Mouse (Mus musculus) right cerebral cortex, postnatal 10 days (tissue): ENCODE measurements around the gene D7Ertd443e.
A peak's percentile ranks its signal among the peaks of the same experiment; 100 is the strongest.

ENCODE experiments used
- DNase-seq, 2 experiments: peaks; one replicate each; pipeline ENCODE4 v3.0.0; 2021; ENCODE audit warnings: low spot score in 2 of 2

D7Ertd443e gene

DNA sequence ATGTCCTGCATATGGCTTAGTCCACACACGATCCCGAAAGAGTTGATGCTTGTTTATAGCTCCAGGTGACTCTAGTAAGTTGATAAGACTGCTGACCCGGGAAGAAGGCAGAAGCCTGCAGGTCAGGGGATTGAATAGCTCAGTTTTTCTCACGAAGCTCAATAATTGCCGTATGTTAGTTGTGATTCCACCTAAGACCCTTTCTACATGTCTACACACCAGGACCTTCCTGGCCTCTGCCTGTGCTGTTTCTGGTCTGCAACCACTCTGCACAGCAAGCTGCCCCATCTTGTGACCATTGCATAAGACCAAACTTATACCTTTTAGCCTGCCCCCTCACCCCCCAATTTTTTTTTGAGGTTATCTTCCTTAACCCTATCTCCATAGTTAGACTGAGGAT, 96.3 kb downstream of the D7Ertd443e start:
- no peak for DNase-seq

GRCm38 (mm10) chr7:134287570-134288222, 97.8 kb downstream of the D7Ertd443e start:
- DNase-seq: no peak

GRCm38 (mm10) chr7:134272956-134273355, 112.5 kb downstream of the D7Ertd443e start:
- DNase-seq: no peak

DNA sequence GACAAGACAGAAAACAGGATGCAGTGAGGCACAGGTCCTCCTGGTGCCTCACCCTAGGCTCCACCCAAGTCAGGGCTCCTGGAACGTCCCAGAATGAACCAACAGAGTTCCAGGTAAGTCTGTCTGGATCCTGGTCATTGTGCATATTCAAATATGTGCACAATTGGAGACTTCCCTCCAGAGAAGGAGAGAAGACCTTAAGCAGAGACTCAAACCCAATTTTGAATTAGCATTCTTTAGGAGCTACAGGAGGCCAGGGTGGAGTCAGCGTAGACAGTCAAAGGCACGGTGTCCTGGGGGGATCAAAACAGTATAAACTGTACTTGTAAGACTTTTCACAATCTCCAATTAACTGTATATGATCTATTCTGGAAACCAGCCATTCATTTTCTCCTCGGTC, 113.0 kb downstream of the D7Ertd443e start:
- DNase-seq: no peak

DNA sequence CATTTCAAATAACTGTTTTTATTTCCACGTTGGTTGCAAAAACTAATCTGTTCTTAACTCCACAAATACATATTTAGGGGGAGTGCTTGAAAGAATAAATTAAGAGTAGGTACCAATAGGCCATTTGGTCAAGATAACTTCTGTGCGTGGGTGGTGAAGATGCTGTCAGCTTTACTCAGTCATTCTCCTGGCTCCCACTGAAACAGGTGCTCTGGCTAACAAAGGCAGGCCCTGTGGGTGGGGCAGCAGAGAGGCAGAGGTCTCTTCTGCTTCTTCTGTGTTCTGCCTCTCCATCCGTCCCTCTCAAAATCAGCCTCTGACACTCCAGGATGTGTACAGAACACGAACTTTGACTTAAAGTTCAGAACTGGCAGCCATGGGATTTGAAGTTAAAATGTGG, 119.7 kb downstream of the D7Ertd443e start:
- DNase-seq: no peak

DNA sequence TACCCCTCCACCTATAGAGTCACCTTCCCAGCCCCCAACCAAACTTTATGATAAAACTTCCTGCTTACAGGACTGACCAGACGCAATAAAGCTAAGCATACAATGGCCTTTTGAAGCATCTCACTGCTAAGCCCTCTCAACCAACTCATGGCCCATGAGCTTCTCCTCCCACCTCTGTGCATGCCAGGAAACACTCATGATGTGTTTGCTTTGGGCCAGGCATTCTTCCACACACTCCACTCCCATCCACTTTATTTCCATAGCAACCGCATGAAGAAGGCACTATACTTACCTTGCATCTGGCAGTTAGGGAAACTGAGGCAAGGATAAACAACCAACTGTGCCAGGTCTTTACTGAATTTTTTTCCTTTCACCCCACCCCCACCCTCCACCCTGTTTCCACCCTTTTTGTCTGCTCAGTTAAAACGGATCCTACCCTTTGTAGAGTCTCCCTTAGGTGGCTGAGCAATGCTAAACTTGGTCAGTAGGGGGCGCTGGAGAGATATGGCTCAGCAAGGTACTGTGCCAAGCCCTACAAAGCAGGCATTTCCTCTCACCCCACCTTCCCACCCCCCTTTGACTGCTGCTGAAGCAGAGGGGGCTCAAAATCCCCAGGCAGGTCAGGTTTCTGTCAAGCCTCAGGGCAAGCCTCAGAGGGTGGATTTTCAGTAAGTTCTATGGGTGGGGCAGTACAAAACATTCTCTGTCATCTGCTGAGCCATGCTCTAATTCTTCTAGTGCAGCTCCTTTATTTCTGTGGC, 122.1 kb downstream of the D7Ertd443e start:
- DNase-seq: peak; percentile 43 to 52

- peak in 1 of 2 experiments; percentile 28 for DNase-seq
Observed at GRCm38 (mm10) chr7:134261003-134261701, 124.3 kb downstream of the D7Ertd443e start.

DNA sequence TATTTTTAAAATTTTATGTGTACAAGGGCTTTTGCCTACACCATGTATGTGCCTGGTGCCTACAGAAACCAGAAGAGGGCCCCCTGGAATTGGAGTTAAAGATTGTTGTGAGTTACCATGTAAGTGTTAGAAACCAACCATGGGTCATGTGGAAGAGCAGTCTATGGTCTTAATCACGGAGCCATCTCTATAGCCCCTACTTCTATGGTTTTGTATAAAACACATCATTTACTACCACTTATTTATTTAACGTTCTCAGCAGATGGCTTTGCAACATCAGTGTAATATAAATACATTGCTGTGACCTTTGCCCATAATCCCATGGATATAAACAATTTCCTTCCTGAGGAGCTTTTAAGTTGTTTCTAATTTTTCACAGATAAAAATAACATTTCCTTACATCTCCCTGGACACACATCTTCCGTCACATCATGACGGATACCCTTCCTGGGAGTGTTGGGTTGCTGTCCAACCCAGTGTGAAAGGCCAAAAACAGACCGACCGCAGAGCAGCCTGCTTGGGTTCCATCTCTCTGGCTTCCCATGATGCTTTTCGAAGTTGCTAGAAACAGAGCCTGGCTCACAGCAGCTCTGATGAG, 135.1 kb downstream of the D7Ertd443e start:
- DNase-seq: no peak

DNA sequence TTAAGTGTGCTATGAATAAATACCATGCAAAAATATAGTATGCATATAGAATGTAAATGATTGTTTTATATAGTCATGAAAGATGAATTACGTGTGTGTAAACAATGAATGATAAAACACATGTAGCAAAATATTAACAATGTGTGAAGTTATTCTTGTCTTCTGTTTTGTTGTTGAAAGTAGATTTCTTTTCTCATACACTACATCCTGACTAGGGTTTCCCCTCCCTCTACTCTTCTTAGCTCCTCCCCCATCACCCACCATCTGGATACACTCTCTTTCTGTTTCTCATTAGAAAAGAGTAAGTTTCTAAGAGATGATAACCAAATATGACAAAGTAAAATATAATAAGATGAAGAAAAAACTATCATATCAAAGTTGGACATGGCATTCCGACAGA, 137.4 kb downstream of the D7Ertd443e start:
- no peak for DNase-seq

DNA sequence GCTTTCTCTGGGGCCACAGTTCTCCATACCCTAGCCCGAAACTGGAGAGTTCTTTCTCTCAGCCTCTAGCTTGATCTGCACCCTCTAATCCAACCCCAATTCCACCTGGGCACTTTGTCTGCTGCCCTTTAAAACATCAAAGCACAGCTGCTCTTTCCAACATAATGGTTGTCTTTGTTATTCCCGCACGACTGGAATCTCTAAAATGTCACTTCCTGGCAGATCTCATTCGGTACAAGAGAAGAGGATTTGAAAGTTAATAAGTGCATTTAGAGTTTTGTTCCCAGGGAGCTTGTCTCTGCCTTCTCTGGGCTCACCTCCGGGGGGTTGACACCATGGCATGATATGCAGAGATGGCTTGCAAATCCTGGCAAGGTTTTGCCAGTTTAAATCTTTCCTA, 138.8 kb downstream of the D7Ertd443e start:
- no peak for DNase-seq

DNA sequence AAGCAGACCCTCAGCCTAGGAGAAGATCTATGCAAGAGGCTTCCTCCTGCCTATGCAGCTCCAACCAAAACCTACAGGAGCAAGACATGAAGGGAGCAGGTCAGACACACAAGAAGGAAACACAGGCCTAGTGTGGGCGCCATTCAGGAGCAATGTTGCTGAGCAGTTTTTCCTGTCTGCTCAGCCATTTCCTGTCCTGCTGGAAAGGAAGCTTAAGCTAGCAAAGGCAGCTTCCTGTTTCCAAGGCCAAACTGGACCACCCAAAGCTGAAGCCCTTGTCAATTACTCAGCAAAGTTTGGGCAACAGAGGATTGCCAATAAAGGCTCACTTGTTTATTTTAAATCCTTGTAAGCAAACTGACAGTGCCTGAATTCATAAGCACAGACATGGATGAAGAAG, 142.7 kb downstream of the D7Ertd443e start:
- no peak for DNase-seq

- DNase-seq: no peak
Observed at GRCm38 (mm10) chr7:134241212-134241611, 144.2 kb downstream of the D7Ertd443e start.

GRCm38 (mm10) chr7:134240579-134240978, 144.9 kb downstream of the D7Ertd443e start:
- no peak for DNase-seq

DNA sequence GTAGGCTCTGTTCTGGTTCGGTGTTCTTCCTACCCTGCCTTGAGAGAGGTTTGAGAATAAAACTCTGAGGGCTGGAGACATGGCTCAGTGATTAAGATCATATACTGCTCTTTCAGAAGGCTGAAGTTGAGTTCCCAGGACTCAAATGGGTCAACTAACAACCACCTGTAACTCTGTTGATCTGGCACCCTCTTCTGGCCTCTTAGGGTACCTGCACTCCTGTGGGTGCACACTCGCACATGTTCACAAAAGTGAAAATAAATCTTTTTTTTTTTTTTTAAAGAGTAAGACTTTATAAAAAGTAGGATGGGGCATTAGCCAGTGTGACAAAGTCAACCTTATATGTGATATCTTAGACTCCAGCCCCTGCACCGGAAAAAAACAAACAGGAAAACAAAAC, 146.6 kb downstream of the D7Ertd443e start:
- no peak for DNase-seq

GRCm38 (mm10) chr7:134237356-134237755, 148.1 kb downstream of the D7Ertd443e start:
- no peak for DNase-seq

- DNase-seq: no peak
Observed at GRCm38 (mm10) chr7:134236727-134237126, 148.7 kb downstream of the D7Ertd443e start.

GRCm38 (mm10) chr7:134235552-134235951, 149.9 kb downstream of the D7Ertd443e start:
- DNase-seq: no peak

GRCm38 (mm10) chr7:134231378-134232346, 153.8 kb downstream of the D7Ertd443e start, which contains the start of gene Adam12:
Adam12 (minus strand) TSS chr7:134232146.
- no peak for DNase-seq

DNA sequence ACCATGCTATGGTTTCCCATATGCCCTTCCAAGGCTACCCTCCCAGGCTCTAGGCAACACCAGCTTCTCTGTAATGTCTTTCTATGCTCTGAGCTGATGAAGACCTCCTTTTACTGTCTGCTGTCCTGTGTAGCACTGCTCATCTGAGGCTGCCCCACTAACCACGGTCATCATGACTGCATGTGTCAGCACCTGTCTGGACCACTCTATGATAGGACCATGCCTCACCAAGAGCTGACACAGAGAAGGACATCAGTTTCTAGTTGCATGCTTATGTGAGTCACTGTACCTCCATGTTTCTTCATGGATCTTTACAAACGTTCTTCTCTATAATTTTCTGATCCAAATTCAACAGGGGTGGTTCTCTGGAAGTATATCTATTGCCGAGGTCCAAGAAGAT, 154.8 kb downstream of the D7Ertd443e start:
- DNase-seq: no peak

DNA sequence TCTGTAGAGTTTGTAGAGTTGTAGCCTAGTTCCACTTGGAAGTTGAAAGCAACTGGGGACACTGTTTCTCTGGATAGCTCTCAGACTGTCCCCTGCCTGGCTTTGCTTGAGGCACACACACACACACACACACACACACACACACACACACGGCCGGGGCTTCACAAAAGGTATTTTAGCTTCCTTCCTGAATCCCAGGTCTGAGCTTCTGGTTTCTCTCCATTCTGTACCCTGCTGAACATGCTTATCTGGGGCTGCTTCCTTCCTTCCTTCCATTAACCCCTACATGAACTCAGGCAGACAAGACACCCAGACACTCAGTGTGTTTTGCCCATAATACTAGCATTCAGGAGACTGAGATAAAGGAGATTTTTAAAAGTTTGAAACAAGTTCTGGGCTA, 155.6 kb downstream of the D7Ertd443e start:
- no peak for DNase-seq
